Mouse (Mus musculus) intestine, postnatal 0 days (tissue): ENCODE data around the gene Cdhr5. TPM values are rescaled to one million over a fixed set of nuclear protein-coding genes. Genes with fewer than 3 reads are reported as not detected.

Experiments used
- ATAC-seq: fragments of 200-750 bp; cut with Nextera tagmentation; 2 replicates; pipeline ENCODE4 v1.8.0; 2017; ENCODE audit warnings: mild to moderate bottlenecking, moderate TSS enrichment, moderate library complexity
- H3K27ac ChIP-seq: fragments of 300-500 bp; sonication (generic); 2 replicates; pipeline ENCODE4 v1.5.1; 2014; ENCODE audit warnings: mild to moderate bottlenecking, low read depth, low read length, moderate library complexity
- H3K27me3 ChIP-seq: fragments of 300-500 bp; sonication (generic); replicated peaks from 2 replicates; pipeline ENCODE4 v1.6.1; 2014; ENCODE audit warnings: low read length, mixed read lengths; ENCODE audit not compliant: control insufficient read depth, insufficient read depth
- H3K36me3 ChIP-seq: fragments of 300-500 bp; sonication (generic); 2 replicates; pipeline ENCODE4 v1.6.1; 2014; ENCODE audit warnings: mild to moderate bottlenecking, moderate library complexity; ENCODE audit not compliant: control insufficient read depth, insufficient read depth
- H3K4me1 ChIP-seq: fragments of 300-500 bp; sonication (generic); replicated peaks from 2 replicates; pipeline ENCODE4 v1.6.1; 2014; ENCODE audit warnings: antibody characterized with exemption, low read length, mixed read lengths; ENCODE audit not compliant: control insufficient read depth, insufficient read depth
- H3K4me2 ChIP-seq: fragments of 300-500 bp; sonication (generic); replicated peaks from 2 replicates; pipeline ENCODE4 v1.6.1; 2014; ENCODE audit warnings: low read depth, mild to moderate bottlenecking, moderate library complexity
- H3K4me3 ChIP-seq: fragments of 300-500 bp; sonication (generic); 2 replicates; pipeline ENCODE4 v1.5.1; 2014; ENCODE audit warnings: low read depth, low read length
- H3K9ac ChIP-seq: fragments of 300-500 bp; sonication (generic); 2 replicates; pipeline ENCODE4 v1.6.1; 2014; ENCODE audit warnings: mild to moderate bottlenecking, low read depth, low read length
- H3K9me3 ChIP-seq: fragments of 300-500 bp; sonication (generic); 2 replicates; pipeline ENCODE4 v1.6.1; 2016; ENCODE audit warnings: mixed run types; ENCODE audit not compliant: control insufficient read depth
- CTCF ChIP-seq: sonication (generic); IDR thresholded peaks from 2 replicates; pipeline ENCODE4 v1.5.1; 2016; ENCODE audit warnings: low read depth, mild to moderate bottlenecking, control low read depth, antibody characterized with exemption, moderate library complexity
- WGBS: fragments of 180-500 bp; shearing (Covaris S2); extraction: QIAGEN DNeasy Blood & Tissue Kit; methylation state at CpG from one replicate; pipeline ENCODE4 v1.1.7; 2014; 5-methylcytosine and 5-hydroxymethylcytosine counted together
- polyA plus RNA-seq: library from polyadenylated mRNA; unstranded; fragments of >200 nt; fragmentation: Nextera tagmentation; extraction: Ambion mirVana; gene quantifications from 2 replicates; pipeline ENCODE4 v1.2.1, GENCODE M21; 2015

The Cdhr5 gene
- polyA plus RNA-seq, 1 experiment from 2014 or later = 971 TPM

- no peak overlapping the region for H3K4me2 ChIP-seq
- no peaks in the 10 kb centered on the region for H3K27me3 ChIP-seq
- 83% methylated on average over 2 of the region's 2 CpGs for WGBS
- no peak for TF ChIP-seq CTCF
- H3K9me3 ChIP-seq = no peaks in the 10 kb centered on the region
- H3K27ac ChIP-seq = no peak overlapping the region
- H3K9ac ChIP-seq = no peak overlapping the region
- no peaks in the 10 kb centered on the region for H3K4me1 ChIP-seq
- ATAC-seq = no peak
- H3K36me3 ChIP-seq = peaks cover 66% of the 10 kb centered on the region
- H3K4me3 ChIP-seq = no peak overlapping the region
Observed at GRCm38 (mm10) chr7:141314416-141314815, 37.8 kb upstream of the Cdhr5 start.

GRCm38 (mm10) chr7:141304537-141304936, 28.0 kb upstream of the Cdhr5 start:
- ATAC-seq = no peak
- 66% methylated on average over 4 of the region's 4 CpGs for WGBS
- Histone ChIP-seq H3K27me3 (no peaks in the 10 kb centered on the region), H3K4me1 (no peaks in the 10 kb centered on the region), H3K36me3 (peaks cover 79% of the 10 kb centered on the region), H3K27ac (no peak overlapping the region), H3K9ac (no peak overlapping the region), H3K9me3 (no peaks in the 10 kb centered on the region), H3K4me2 (no peak overlapping the region), H3K4me3 (no peak overlapping the region)
- no peak for TF ChIP-seq CTCF

DNA sequence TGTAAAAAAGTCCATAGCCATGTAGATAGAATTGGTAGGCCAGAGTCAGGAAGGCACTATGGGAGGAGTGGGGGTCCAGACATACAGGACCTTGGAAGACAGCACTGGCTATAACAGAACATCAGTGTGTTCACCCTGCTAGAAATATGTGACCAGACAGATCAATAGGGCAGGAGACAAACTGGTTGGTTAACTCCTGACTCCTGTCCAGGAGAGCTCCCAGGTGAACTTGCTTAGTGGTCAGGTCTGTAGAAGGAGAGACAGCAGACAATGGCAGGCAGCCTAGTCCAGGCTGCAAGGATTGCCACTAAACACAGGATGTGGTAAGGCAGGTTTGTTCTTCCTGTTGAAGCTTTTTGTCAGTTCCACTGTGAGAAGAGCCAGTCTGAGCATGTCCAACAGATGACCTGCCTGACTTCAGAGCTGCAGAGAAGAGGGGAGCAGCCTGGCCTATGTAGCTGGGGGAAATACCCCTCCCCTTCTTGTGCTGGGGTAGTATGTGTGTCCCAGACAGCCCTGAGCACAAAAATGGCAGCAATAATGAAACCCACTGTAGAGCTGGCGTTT, 26.2 kb upstream of the Cdhr5 start:
- no peak for ATAC-seq
- H3K4me1 ChIP-seq = no peaks in the 10 kb centered on the region
- no peak overlapping the region for H3K9ac ChIP-seq
- WGBS = 78% methylated on average over 1 of the region's 1 CpGs
- H3K9me3 ChIP-seq = no peaks in the 10 kb centered on the region
- H3K36me3 ChIP-seq = peaks cover 64% of the 10 kb centered on the region
- no peaks in the 10 kb centered on the region for H3K27me3 ChIP-seq
- H3K4me3 ChIP-seq = no peak overlapping the region
- 0 out of 2 replicates have a peak overlapping the region, but pooled peaks have one; percentile 21 for H3K27ac ChIP-seq
- no peak overlapping the region for H3K4me2 ChIP-seq
- TF ChIP-seq CTCF = no peak

DNA sequence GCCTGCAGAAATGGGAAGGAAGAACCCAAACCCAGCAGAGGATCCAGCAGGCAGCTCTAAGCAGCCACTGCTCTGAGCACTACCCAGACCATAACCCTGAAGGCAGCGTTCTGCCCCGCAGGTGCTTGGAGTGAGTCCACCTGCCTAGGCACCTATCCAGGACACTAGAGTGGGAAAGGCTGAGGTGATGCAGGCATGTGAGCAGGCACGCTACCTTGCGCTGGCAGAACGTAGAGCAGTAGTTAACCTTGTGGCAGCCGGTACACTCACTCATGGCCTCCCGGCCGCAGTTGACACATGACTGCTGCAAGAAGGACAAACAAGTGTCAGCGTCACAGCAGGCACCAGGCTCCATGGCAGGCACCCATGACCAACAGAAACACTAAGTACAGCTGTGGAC, 24.8 kb upstream of the Cdhr5 start:
- no peaks in the 10 kb centered on the region for H3K4me1 ChIP-seq
- 82% methylated on average over 9 of the region's 9 CpGs for WGBS
- no peaks in the 10 kb centered on the region for H3K9me3 ChIP-seq
- H3K36me3 ChIP-seq = peaks cover 60% of the 10 kb centered on the region
- H3K4me2 ChIP-seq = no peak overlapping the region
- no peak overlapping the region for H3K4me3 ChIP-seq
- no peak for TF ChIP-seq CTCF
- H3K9ac ChIP-seq = no peak overlapping the region
- H3K27ac ChIP-seq = peak overlapping the region; percentile 66
- no peaks in the 10 kb centered on the region for H3K27me3 ChIP-seq
- peak; percentile 42 for ATAC-seq

DNA sequence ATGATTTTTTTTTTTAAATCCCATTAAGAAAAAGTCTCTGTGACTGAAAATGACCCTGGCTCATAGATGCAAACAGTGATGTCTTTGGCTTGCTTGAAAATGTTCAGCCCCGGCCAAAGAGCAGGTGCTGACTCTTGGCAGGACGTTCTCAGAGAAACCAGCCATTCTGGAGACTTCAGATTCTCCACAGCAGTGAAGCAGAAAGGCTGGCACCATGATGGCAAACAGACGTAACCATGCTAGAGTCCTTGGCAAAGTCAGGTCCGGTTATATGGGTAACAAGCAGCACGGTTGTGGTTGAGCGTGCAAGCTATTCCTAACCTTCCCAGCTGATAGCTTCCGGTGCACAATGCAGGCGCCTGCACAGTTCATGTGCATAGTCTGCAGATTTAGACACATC, 22.6 kb upstream of the Cdhr5 start:
- H3K9ac ChIP-seq = no peak overlapping the region
- H3K9me3 ChIP-seq = no peaks in the 10 kb centered on the region
- H3K4me2 ChIP-seq = no peak overlapping the region
- H3K4me1 ChIP-seq = no peaks in the 10 kb centered on the region; the same call in 1 of the 2 replicates
- ATAC-seq = no peak
- H3K36me3 ChIP-seq = peaks cover 38% of the 10 kb centered on the region
- peaks cover 12% of the 10 kb centered on the region; the same call in 1 of the 2 replicates for H3K27me3 ChIP-seq
- 94% methylated on average over 8 of the region's 8 CpGs for WGBS
- no peak overlapping the region for H3K4me3 ChIP-seq
- H3K27ac ChIP-seq = no peak overlapping the region
- no peak for TF ChIP-seq CTCF

DNA sequence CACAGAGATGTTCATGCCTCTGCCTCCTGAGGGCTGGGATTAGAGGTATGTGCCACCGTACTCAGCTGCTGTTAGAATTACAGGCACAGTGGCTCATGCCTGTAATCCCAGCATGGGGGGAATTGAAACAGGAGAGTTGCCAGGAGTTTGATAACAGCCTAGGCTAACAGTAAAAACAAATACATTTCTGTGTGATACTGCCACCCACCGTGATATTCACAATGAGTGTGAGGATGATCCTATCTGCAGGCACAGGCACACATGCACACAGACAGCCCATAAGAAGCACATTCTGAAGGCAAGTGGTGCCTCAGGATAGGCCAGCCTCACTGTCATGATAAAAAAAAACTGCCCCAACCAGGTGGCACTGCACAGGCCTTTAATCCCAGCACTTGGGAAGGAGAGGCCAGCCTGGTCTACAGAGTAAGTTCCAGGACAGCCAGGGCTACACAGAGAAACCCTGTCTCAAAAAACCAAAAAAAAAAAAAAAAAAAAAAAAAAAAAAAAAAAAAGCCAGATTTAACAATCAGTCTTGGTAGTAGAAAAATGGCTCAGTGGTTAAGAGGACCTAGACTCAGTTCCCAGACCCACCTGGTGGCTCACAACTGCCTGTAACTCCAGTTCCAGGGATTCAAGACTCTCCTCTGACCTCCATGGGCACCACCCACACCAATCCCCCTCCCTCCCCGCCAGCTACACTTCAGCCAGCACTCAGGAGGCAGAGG, 21.5 kb upstream of the Cdhr5 start:
- Histone ChIP-seq H3K27ac (no peak overlapping the region), H3K4me1 (no peaks in the 10 kb centered on the region; the same call in 1 of the 2 replicates), H3K36me3 (peaks cover 29% of the 10 kb centered on the region), H3K4me3 (no peak overlapping the region), H3K4me2 (no peak overlapping the region), H3K9ac (no peak overlapping the region), H3K27me3 (peaks cover 22% of the 10 kb centered on the region), H3K9me3 (no peaks in the 10 kb centered on the region)
- no peak for TF ChIP-seq CTCF
- WGBS = 76% methylated on average over 3 of the region's 3 CpGs
- ATAC-seq = no peak
